Mouse (Mus musculus) kidney, postnatal 14 days (tissue): ENCODE measurements around the gene Trpm3.
A peak's percentile ranks its signal among the peaks of the same experiment; 100 is the strongest.

Experiments
- DNase-seq: peaks from one replicate; pipeline ENCODE4 v3.0.0; 2022; ENCODE audit warnings: mixed read lengths

Gene Trpm3

DNA sequence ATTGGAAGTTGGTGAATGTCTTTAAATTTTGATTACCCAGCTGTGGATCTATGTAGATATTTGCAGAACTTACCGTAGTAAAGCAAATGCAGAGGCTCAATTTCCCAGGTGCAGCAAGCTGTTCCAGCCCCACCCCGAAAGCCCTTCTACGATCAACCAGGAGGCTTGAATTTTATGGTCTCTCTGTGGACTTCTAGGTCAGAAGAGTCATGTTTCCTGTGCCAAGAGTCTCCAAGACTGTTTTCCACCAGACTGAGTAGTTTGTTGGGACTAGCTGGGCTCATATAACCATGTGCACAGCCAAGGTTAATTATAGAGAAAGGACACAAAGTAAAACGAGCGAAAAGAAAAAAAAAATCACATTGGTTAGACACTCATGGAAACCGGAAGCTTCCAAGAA, 364.6 kb downstream of the Trpm3 start:
- no peak for DNase-seq

DNA sequence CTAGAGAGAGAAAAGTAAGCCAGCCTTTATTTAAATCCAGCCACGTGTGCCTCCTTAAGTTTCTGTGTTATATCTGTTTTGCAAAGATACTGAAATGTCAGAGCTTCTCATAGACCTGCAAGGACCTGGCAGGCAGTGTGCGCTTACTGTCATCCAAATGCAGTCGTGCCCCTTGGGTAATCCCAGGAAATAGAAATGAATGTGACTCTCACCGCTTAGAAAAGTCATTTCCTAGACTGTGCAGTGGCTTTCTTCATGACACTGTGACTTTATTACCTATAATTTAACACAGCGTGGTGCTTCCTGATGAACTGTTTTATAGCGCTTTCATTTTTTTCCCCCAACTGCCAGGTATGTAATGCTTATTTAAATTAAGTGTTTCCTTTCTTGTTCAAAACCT, 379.7 kb downstream of the Trpm3 start:
- no peak for DNase-seq

DNA sequence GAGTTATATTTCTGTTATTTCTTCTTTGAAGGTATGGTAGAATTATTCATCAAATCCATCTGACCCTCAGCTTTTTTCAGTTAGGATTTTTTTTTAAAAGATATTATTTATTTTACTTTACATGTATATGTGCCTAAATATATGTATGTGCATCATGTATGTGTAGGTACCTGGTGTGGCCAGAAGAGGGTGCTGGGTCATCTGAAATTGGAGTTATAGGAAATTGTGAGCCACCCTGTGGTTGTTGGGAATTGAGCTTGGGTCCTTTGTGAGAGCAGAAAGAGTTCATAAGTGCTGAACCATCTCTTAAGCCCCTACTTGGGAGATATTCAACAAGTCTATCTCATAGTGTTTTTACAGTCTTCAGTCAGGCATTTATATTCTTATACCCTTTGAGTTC, 389.1 kb downstream of the Trpm3 start:
- DNase-seq, result no peak

DNA sequence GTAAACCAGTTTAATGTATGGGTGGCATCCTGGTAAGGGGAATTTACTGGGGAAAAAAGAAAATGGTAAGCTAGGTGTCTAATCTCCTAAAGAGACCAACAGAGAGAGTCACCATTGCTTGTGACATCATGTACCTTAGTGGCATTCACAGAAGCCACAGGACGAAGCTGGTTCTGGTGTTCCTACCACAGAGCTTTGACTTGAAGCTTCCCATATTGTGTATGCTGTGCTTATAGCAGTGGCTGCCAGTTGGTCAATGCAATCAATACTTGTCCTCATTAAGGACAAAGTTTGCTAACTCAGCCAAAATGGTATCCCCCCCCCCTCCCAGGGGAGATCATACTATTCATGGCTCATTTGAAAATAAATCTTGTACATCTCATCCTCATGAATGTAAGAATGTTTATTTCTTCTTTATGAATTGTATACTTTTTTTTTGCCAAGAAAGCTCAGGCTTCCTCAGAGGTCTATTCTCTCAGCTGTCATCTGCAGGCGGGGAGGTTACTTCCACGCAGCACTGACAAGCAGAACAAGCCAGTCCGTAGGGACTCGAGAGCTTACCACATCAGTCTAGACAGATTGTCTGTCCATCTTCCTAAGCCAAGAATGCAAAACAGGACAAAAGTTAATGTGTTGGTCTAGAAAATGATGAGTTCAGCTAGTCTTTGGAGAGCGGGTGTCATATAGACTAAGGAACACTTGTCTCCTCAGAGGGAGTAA, 404.3 kb downstream of the Trpm3 start:
- no peak for DNase-seq

DNA sequence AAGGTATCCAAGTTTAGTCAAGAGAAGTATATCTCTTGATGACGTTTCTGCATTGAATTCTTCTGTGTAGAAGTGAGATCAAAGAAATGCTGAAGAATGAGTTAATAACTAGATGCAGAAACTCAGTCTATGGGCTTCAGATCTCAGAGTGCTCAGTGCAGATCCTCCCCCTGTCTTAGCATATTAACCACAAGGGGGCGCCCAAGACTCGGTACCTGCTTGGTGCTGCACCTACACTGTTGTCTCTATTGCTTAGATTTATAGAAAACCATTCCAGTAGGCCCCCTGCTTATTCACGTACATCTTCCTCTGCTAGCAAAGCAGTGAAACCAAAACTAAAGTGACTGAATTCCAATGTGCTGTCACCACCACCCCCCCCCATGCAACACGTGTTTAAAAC, 413.3 kb downstream of the Trpm3 start:
- DNase-seq, result peak; percentile 67

DNA sequence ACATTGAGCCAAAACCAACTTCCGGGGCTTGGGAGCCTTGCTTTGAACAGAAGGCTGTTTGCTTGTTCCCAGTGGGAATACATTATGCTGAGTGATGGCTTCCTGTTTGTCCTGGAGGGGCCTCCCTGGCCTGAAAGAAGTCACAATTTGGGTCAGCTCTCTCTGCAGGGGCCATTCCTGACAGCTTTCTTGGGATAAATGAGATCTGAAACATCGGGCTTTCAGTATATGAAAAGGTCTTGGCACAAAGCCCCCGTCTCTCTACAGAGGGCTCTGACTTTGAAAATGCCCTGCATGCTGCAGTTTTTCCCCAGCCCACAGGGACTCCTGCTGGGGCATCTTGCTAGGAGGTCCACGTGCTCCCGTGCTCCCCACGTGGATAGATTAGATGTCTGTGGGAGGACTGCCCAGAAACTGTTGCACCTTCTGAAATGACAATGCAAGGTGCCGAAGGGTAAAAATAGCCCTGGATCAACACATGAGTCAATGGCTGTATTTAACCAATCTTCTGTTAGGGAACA, 415.6 kb downstream of the Trpm3 start:
- DNase-seq, result peak; percentile 68

DNA sequence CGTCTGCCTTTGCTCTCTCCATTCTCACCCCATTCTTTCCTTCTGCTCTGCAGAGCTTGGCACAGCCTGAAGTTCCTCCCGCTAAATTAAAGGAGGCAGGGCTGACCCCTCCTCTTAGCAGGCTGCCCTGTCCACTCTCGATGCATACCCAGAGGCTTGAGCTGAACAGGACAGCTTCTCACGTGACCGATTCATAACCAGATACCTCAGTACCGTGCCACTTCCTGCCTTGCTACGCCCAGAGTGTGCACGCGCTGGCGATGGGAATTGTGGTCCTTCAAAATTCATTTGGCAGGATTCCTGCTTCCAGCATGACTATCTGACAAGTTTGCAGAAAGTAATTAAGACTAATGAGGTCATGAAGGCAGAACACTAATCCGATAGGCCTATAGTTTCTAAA, 433.6 kb downstream of the Trpm3 start:
- DNase-seq, result no peak

DNA sequence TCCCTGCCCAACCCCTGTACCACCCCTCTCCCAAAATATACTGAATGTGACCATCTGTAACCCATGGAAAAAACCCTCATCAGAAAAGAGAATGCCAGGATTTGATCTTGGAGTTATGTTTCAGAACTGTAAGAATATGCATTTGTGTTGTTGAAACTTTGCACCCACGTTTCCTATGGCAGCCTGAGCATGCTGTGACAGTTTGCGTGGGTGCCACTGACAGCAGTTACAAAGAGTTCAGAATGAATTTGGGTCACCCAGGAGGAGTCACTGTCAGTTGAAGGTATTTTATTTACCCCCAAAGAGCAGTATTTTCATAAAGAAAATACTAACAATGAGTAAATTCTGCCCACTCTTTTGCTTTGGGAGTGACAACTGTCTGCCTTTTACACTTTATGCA, 434.0 kb downstream of the Trpm3 start:
- DNase-seq, result no peak

DNA sequence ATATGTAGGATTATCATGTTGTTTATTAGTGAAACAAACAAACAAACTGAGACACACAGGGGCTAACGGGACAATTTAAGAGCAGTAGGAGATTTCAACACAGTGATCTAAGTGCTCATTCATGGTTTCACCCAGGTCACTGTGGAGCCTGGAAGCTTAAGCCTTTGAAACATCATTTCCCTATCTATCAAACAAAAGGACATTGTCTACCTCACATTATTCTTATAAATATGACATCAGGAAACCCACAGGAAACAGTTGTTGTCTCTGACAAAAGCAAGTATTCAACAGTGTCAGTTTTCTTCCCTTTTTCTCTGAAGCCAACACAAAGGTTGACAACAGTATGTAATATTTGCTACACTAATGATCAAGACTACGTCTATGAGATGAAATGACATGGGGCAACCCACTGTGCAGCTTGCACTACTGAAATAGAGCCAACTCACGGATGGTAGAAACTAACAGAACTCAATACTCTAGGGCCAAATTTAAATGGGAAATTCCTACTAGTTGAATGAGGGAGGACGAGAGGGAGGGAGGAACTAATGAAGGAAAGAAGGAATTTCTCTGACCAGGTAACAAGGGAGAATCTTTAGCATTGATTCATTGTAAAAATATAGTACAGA, 443.4 kb downstream of the Trpm3 start:
- DNase-seq, result no peak

DNA sequence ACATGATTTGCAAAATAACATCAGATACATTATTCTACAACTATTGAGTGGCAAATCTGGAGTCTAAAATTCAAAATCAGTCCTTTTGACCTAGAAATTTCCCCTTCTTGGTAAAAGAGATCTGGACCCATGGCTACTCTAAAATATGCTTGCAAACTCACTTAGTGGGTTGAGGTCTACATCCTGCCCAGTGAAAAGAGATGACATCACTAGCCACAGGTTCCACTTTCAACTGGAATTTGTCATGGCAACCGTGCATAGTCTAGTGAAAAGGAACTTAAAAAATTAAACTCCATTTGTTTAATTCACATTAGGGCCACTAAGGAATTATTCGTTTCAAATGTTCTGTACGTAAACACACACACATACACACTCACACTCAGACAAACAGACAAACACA, 455.6 kb downstream of the Trpm3 start:
- no peak for DNase-seq

DNA sequence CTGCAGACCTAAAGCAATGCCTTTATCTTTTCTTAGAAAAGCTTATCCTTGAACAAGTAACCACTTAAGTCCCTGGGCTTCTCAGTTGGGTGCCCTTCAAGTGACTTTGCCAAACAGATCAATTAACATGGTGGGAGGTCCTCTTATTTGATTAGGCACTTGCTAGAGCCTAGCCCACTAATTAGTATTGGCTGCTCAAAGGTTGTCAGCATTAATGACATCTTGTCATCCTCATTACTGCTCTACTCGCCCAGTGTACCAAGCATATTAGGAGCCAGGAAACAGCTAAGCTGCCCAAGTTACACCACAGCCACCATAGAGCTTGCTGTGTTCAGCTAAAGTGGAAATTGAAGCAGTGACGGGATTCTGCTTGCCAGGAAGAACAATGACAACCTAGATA, 456.4 kb downstream of the Trpm3 start:
- no peak for DNase-seq

DNA sequence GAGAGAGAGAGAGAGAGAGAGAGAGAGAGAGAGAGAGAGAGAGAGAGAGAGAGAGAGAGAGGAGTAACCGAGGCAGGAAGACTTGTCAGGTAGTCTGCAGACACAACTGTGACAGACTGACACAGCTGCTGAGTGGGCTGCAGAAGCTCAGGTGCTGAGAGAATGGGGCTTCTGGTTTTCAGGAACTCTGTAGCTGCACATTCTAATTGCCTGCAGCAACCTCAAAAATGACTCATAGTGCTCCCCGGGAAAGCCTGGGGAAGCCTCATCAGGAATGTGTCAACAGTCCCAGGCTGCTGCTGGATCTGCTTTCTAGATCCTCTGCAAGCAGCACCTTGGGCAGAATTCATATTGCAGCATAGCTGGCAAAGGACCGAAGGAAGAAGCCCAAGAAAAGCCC, 457.9 kb downstream of the Trpm3 start:
- DNase-seq, result no peak

DNA sequence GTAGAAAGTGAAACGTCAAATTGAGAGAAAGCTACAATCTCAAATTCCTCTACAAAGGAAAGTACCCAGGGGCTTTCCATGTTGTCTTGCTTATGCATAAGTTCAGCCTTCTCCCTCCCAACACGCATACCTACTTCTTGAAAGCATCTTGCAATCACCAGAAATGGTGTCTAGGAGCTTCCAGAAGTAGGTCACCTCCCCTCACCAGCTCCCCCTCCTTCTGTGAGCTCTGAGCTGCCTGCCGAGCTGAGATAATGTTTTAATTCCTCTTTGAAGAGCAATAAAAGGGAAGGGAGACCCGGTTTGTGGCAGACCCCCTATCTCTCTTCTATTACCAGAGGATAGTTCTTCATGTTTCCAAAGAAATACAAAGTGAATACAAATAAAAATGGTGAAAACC, 465.5 kb downstream of the Trpm3 start:
- no peak for DNase-seq

DNA sequence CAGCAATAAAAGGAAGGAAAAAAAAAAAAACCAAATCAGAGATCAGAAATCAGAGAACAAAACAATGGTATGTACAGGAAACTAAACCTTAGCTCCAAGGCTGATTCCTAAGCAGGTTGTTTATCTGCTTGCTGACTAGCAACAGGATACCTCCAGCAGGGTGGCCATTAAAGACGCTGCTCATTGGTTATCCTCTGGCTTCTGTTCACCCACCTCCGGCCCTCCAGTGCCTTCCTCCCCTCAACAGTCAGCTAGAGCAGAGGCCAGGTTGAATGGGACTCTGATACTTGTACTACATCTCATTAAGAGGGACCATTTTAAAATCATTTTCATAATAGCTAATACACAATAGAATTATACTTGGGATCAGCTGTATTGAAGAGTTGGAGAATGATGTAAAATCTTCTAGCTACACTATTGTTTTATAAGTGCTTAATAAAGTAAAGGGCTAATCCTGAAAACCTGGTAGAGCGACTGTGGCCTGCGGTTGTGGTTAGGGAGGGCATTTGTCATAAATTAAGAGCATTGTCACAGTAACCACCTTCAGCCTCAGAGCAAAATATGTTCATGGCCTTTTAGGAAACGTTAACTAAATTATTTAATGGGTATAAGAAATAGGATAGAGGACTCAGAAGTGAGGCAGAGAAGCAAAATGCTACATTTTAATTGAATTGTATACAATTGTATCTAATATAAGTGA, 469.3 kb downstream of the Trpm3 start:
- no peak for DNase-seq

DNA sequence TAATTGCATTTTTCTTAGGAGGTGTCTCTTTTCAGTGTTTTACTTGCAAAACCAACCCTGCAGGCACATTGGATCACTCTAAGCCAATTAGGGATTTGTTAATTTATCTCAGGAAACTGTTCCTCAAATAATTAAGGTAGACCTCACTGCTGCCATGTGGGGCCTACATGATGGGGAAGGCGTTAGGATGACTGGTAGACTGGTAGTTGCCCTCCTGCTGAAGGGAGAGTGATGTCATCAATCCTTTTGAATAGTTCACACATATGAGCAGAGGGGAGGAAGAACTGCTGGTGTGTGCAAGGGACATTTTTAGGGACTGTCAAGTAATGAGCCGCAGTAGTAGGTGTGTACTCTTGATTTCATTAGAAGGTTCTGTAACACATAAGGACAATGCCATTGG, 472.8 kb downstream of the Trpm3 start:
- no peak for DNase-seq

DNA sequence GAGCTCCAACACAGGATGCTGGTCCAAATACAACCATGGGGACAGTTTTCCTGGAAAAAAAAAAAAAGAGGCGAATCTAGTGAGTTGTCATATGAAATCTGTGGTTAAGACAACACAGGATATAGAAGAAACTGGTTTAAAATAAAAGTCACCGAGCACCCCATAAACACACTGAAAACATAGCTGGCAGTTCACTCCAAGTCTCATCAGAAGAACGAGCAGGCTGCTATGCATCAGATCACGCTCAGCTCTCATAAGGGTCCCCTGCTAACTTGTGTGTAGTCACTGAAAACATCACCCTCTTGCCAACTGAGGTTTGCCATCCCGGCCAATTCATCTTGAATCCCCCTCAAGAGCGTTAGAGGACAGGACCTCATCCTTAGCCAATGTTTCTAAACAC, 476.5 kb downstream of the Trpm3 start:
- DNase-seq, result no peak

DNA sequence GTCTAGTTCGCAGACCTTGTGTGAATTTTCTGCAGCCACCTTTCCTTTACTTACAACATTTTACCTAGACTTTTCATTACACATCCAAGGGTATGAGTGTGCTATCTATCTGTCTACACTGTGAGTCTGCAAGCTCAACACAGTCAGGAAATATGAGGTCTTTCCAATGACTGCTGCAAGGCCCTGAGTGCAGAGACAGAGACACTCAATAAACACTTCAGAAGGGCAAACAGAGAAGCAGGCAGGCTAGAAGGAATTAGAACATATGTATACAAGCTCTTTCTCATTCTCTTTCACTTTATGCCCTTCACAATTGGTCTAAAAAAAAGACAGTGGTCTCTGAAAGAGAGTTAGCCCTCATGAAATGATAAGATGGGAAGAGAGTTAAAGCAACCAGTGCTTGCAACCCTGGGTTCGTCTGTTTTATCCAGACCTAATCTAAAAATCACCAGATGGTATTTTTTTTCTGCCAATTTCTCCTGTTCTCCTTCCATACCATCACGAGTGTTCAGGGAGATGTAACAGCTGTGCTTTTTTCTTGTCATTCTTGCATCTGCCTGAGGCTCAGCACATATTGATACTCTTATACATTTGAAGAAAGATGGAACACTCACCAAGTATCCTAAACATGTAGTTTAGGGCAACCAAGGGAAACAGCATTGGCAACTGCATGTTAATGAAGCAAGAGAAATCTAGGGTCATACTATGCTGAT, 486.1 kb downstream of the Trpm3 start:
- DNase-seq, result no peak

DNA sequence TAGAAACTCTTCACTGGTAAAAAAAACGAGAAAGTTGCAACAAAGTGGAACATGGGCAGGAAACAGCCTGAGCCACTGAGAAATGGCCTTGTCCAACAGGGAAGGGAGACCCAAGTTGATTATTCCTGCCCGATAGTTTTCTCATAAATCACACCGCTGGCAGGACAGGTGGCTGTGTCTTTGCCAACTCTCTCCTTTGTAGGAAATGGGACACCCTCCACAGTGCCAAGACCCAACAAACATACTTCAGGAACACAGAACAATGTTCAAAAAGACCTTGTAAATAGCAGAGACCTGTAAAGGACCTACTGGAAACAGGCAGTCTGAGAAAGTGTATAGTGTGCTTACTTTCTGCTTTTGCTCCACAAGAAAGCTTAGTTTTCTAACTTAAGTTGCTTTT, 490.0 kb downstream of the Trpm3 start:
- no peak for DNase-seq

DNA sequence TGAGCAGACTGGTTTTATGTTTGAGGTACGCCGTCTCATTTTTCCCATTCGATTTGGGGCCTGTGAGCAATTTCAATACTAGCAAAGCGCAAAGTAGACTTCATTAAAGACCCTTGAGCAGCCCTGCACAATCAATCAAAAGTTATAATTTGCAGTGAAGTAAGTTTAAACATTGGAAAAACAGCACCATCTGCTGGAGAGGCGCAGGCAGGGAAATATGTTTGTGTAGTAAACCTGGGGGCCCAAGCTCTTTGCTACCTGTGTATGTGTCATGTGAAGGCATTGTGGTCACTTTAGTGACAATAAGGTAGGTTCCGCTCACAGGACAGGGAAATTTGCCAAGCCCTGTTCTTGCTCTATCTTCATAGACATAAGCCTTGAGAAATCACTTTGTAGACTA, 492.5 kb downstream of the Trpm3 start:
- DNase-seq, result peak; percentile 45

DNA sequence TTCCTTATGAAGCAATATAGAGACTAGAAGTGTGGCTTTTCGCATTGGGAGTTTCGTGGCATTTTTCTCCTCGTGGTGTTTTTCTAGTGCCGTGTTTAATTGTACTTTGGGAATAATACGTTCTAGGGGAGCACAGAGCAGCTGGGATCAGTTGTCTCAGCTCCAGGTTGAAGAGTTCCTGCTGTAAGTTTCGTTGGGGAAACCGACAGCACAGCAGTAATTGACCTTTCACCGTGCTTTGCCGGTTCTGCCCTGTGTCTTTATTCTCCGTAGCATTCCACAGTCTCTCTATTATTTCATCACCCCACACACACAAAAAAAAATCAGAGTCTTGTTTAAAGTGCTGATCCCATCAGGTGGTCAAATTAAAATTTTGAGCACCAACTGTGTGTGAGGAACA, 496.8 kb downstream of the Trpm3 start:
- DNase-seq, result no peak

DNA sequence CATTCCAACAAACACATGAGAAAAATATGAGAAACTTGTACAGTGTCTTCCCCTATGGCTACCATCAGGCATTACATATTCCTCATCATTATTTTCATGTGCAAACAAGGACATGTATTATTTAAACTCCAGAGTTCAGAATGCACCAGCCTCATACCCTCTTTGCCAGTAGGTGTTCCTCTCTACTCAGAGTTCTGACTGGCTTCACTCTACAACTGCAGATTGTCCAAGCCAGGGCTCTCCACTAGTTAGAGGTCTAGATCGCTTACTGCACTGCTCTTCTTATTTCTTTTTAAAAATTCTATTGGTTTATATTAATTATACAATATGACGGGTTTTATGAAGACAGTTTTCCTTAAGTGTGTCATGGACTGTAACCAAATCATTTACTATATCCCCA, 498.9 kb downstream of the Trpm3 start:
- no peak for DNase-seq

DNA sequence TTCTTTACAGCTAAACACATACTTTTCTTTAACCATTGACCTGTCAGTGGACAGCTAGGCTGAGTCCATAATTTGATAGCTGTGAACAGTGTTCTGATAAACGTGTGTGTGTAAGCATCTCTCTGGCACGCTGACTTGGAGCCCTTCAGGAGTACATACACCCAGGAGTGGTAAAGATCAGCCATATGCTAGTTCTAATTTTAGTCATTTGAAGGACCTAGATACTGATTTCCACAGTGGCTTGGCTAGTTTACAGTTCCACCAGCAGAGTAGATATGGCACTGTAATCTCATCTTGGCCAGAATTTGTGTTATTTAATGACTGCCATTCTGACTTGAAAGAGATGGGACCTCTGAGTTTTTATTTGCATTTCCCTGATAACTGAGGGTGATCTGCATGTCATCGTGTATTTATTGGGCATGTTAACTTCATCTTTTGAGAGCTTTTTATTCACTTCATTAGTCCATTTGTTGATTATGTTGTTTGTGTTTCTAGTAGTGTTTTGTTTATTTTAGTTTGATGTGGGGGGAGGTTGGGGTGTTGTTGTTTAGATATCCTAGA, 499.6 kb downstream of the Trpm3 start:
- DNase-seq, result no peak

DNA sequence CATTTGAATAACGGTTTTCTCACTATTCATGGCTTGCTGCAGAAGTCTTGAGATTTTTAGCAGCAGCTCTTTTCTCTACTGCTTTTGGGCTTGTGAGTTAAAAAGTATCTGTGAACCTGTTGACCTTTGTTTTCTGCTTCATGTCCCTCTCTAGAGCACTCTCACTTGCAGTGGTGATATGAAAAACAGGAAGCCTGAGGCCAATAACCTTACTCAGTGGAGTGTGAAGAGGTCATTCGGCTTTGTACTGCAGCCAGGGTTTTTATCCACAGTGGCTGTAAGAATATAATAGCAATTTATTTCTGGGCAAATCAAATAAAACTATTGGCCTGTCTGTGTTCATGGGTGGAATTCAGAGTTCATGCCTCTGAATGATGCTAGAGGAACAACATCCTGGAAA, 503.3 kb downstream of the Trpm3 start:
- peak; percentile 76 for DNase-seq
